Mouse (Mus musculus): ENCODE measurements at regions not wholly inside any gene's neighbourhood (a gene's known extent, or its start where the extent isn't known, plus 50 kb on each side); places are given as distances from the start of the nearest gene placed in this dataset.

- no peak for DNase-seq (ENCODE audit: low spot score)
Measured at GRCm38 (mm10) chr3:99716381-99716780, 168.8 kb upstream of the Spag17 start.

GRCm38 (mm10) chr3:99738093-99738803, 147.0 kb upstream of the Spag17 start:
- peak; percentile 81 for DNase-seq (ENCODE audit: low spot score)

GRCm38 (mm10) chr3:99739654-99740053, 145.6 kb upstream of the Spag17 start:
- no peak for DNase-seq (ENCODE audit: low spot score)

GRCm38 (mm10) chr3:99741249-99742222, 143.7 kb upstream of the Spag17 start:
- no peak for DNase-seq (ENCODE audit: low spot score)

GRCm38 (mm10) chr3:99749725-99750124, 135.5 kb upstream of the Spag17 start:
- DNase-seq (ENCODE audit: low spot score), result peak; percentile 7

- peak; percentile 68 for DNase-seq (ENCODE audit: low spot score)
Measured at GRCm38 (mm10) chr3:99778526-99778925, 106.7 kb upstream of the Spag17 start.

- DNase-seq (ENCODE audit: low spot score), result no peak
Measured at GRCm38 (mm10) chr3:99785955-99786529, 99.2 kb upstream of the Spag17 start.

GRCm38 (mm10) chr3:99791316-99791715, 93.9 kb upstream of the Spag17 start:
- DNase-seq (ENCODE audit: low spot score), result no peak

- DNase-seq (ENCODE audit: low spot score), result no peak
Measured at GRCm38 (mm10) chr3:99793622-99794021, 91.6 kb upstream of the Spag17 start.

- no peak for DNase-seq (ENCODE audit: low spot score)
Measured at GRCm38 (mm10) chr3:99795835-99796234, 89.4 kb upstream of the Spag17 start.

- no peak for DNase-seq (ENCODE audit: low spot score)
Measured at GRCm38 (mm10) chr3:99797791-99798190, 87.4 kb upstream of the Spag17 start.

GRCm38 (mm10) chr3:99810532-99810931, 74.7 kb upstream of the Spag17 start:
- no peak for DNase-seq (ENCODE audit: low spot score)

- peak; percentile 46 for DNase-seq (ENCODE audit: low spot score)
Measured at GRCm38 (mm10) chr3:99811276-99811675, 73.9 kb upstream of the Spag17 start.

- peak; percentile 45 for DNase-seq (ENCODE audit: low spot score)
Measured at GRCm38 (mm10) chr3:99812836-99813235, 72.4 kb upstream of the Spag17 start.

GRCm38 (mm10) chr3:99815115-99815514, 70.1 kb upstream of the Spag17 start:
- no peak for DNase-seq (ENCODE audit: low spot score)

- peak; percentile 66 for DNase-seq (ENCODE audit: low spot score)
Measured at GRCm38 (mm10) chr3:99817965-99818364, 67.2 kb upstream of the Spag17 start.

GRCm38 (mm10) chr3:99822735-99823134, 62.5 kb upstream of the Spag17 start:
- peak; percentile 90 for DNase-seq (ENCODE audit: low spot score)

- DNase-seq (ENCODE audit: low spot score), result peak; percentile 83
Measured at GRCm38 (mm10) chr3:99823256-99823655, 62.0 kb upstream of the Spag17 start.

Data from gastrocnemius, adult 18-20 months (tissue).